ENCODE assay signal across 11 mouse cellular contexts in genomic region chr14:32269589-32269988, GRCm38 (mm10). TPM values are rescaled to one million over a fixed set of nuclear protein-coding genes. Genes with fewer than 3 reads are reported as not detected.
DNase-seq lines count a peak whose midpoint lies in the region; ATAC-seq and TF ChIP-seq lines count a peak whose summit lies in the region.
"Had no signal": no experiment of that assay in that cellular context is flagged by ENCODE, and none has a peak within 500 bp of the region (broad histone marks: within the 10 kb centered on the region; RNA-seq: fewer than 3 reads in every experiment).

No protein-coding gene starts in this region.

- H3K9ac ChIP-seq in kidney, postnatal 0 days (ENCODE audit: low read depth, low read length) = no peak overlapping the region
- H3K9ac ChIP-seq in midbrain, embryonic 14.5 days (replicated peaks; ENCODE audit: low read length) = no peak overlapping the region
- no peak overlapping the region for H3K9ac ChIP-seq in stomach, postnatal 0 days (ENCODE audit: low read length)

- H3K27me3 ChIP-seq in kidney, postnatal 0 days (ENCODE audit: insufficient read depth, low read length) = no peaks in the 10 kb centered on the region
- H3K27me3 ChIP-seq in midbrain, embryonic 14.5 days (ENCODE audit: control insufficient read depth, insufficient read depth, low read length) = no peaks in the 10 kb centered on the region
- no peaks in the 10 kb centered on the region for H3K27me3 ChIP-seq in midbrain, embryonic 10.5 days (ENCODE audit: low read depth, poor library complexity, severe bottlenecking)
- H3K27me3 ChIP-seq in stomach, postnatal 0 days (ENCODE audit: control insufficient read depth, insufficient read depth, low read length) = no peaks in the 10 kb centered on the region

- DNase-seq in cerebellum, adult 8-10 months = peak; percentile 6
- DNase-seq in cerebellum, adult 18-20 months = no peak
- DNase-seq in kidney, postnatal 0 days (ENCODE audit: low spot score) = no peak
- no peak for DNase-seq in kidney, postnatal 36 days
- peak; percentile 26 for DNase-seq in midbrain, embryonic 14.5 days
- DNase-seq in midbrain, embryonic 10.5 days (ENCODE audit: low spot score) = no peak
- DNase-seq in stomach, postnatal 0 days (ENCODE audit: low spot score) = no peak
- DNase-seq: heart, adult 18-20 months; heart, postnatal 10 days; kidney, postnatal 25 days had no signal

- H3K27ac ChIP-seq in kidney, postnatal 0 days = no peak overlapping the region
- H3K27ac ChIP-seq in midbrain, embryonic 14.5 days (replicated peaks; ENCODE audit: low read depth, low read length) = no peak overlapping the region
- H3K27ac ChIP-seq in midbrain, embryonic 10.5 days (replicated peaks) = no peak overlapping the region
- no peak overlapping the region for H3K27ac ChIP-seq in stomach, postnatal 0 days (replicated peaks)

- H3K36me3 ChIP-seq in kidney, postnatal 0 days (ENCODE audit: insufficient read depth, low read length) = peaks cover 9% of the 10 kb centered on the region; the same call in 1 of the 2 replicates
- H3K36me3 ChIP-seq in midbrain, embryonic 14.5 days (ENCODE audit: control insufficient read depth, insufficient read depth, low read length) = 0 out of 2 replicates have a peak, but pooled peaks cover 11% of the 10 kb centered on the region
- H3K36me3 ChIP-seq in midbrain, embryonic 10.5 days = peaks cover 27% of the 10 kb centered on the region
- H3K36me3 ChIP-seq in stomach, postnatal 0 days (ENCODE audit: control insufficient read depth, insufficient read depth, low read length) = no peaks in the 10 kb centered on the region

- no peak overlapping the region for H3K4me2 ChIP-seq in kidney, postnatal 0 days (ENCODE audit: low read length)
- H3K4me2 ChIP-seq in midbrain, embryonic 14.5 days (ENCODE audit: low read length) = no peak overlapping the region
- H3K4me2 ChIP-seq in stomach, postnatal 0 days (replicated peaks; ENCODE audit: low read depth) = no peak overlapping the region

- no peaks in the 10 kb centered on the region for H3K4me1 ChIP-seq in kidney, postnatal 0 days (replicated peaks; ENCODE audit: insufficient read depth, low read length)
- H3K4me1 ChIP-seq in midbrain, embryonic 14.5 days (ENCODE audit: control insufficient read depth, insufficient read depth, low read length) = no peaks in the 10 kb centered on the region
- H3K4me1 ChIP-seq in midbrain, embryonic 10.5 days = no peaks in the 10 kb centered on the region
- H3K4me1 ChIP-seq in stomach, postnatal 0 days (replicated peaks; ENCODE audit: control insufficient read depth, insufficient read depth) = no peaks in the 10 kb centered on the region

- peak; percentile 35; the same call in 1 of the 2 replicates for TF ChIP-seq CTCF in kidney, postnatal 0 days (IDR thresholded peaks at IDR 0.05; ENCODE audit: low read depth)
- peak; percentile 52 for TF ChIP-seq CTCF in stomach, postnatal 0 days (IDR thresholded peaks at IDR 0.05; ENCODE audit: low read depth)

- no peak for ATAC-seq in kidney, postnatal 0 days (replicated peaks; ENCODE audit: low FRiP score, low read depth)
- ATAC-seq in midbrain, embryonic 14.5 days (ENCODE audit: low FRiP score, low TSS enrichment) = no peak
- ATAC-seq in stomach, postnatal 0 days (ENCODE audit: low FRiP score, low TSS enrichment) = no peak
- no peak for ATAC-seq in CD4-positive, CD25-positive, alpha-beta regulatory T cell, adult 4 months

- TF ChIP-seq EP300 in stomach, postnatal 0 days (optimal IDR thresholded peaks at IDR 0.05) = no peak

- 92% methylated on average over 4 of the region's 4 CpGs for WGBS in kidney, postnatal 0 days
- 91% methylated on average over 4 of the region's 4 CpGs for WGBS in midbrain, embryonic 14.5 days
- WGBS in midbrain, embryonic 10.5 days = 90% methylated on average over 4 of the region's 4 CpGs
- WGBS in stomach, postnatal 0 days = 82% methylated on average over 4 of the region's 4 CpGs

- no peaks in the 10 kb centered on the region for H3K9me3 ChIP-seq in kidney, postnatal 0 days (replicated peaks; ENCODE audit: low read length)
- H3K9me3 ChIP-seq in midbrain, embryonic 14.5 days (ENCODE audit: control insufficient read depth, low read length) = no peaks in the 10 kb centered on the region
- H3K9me3 ChIP-seq in midbrain, embryonic 10.5 days (replicated peaks) = no peaks in the 10 kb centered on the region
- no peaks in the 10 kb centered on the region for H3K9me3 ChIP-seq in stomach, postnatal 0 days (ENCODE audit: control insufficient read depth, low read length)

- no peak overlapping the region for H3K4me3 ChIP-seq in kidney, postnatal 0 days (replicated peaks; ENCODE audit: low read depth, low read length)
- no peak overlapping the region for H3K4me3 ChIP-seq in midbrain, embryonic 14.5 days (replicated peaks; ENCODE audit: low read depth, low read length)
- no peak overlapping the region for H3K4me3 ChIP-seq in midbrain, embryonic 10.5 days
- H3K4me3 ChIP-seq in stomach, postnatal 0 days (ENCODE audit: low read depth, low read length) = no peak overlapping the region

RNA-seq across cellular contexts. Expression of gene Ogdhl, which starts 52.2 kb away (rescaled TPM):
- 6.7 and 6.8 TPM in 2 replicates for polyA plus RNA-seq in kidney, postnatal 0 days (2015; fragmentation: Nextera tagmentation; extraction: Ambion mirVana)
- 18.8 and 22.9 TPM in 2 replicates for polyA plus RNA-seq in midbrain, embryonic 14.5 days (2014; fragmentation: Nextera tagmentation; extraction: Ambion mirVana)
- polyA plus RNA-seq in midbrain, embryonic 10.5 days (2016; fragmentation: Nextera tagmentation; extraction: Ambion mirVana) = 17.4 and 18.4 TPM in 2 replicates
- 1.6 and 2.0 TPM in 2 replicates for polyA plus RNA-seq in stomach, postnatal 0 days (2015; fragmentation: Nextera tagmentation; extraction: Ambion mirVana)
- not detected for polyA plus RNA-seq in CD4-positive, CD25-positive, alpha-beta regulatory T cell, adult 4 months (2017; shearing (Covaris generic))

Comparison
In these comparisons a context has a peak if more than half of its experiments do, and no peak if none do; other contexts are left out.
1. DNase-seq: peak in cerebellum, adult 8-10 months (single experiment) and midbrain, embryonic 14.5 days (single experiment); none in cerebellum, adult 18-20 months (0 of 2), kidney, postnatal 0 days (single experiment), kidney, postnatal 36 days (0 of 2), midbrain, embryonic 10.5 days (single experiment) and stomach, postnatal 0 days (single experiment).